Mouse (Mus musculus) embryonic stem cell, embryonic (primary cell): ENCODE measurements around the gene Srsf6.

Source experiments
- CTCF ChIA-PET, 4 experiments: fragments of 300-600 bp in 2 of 4; fragments of 350-600 bp in 2 of 4; sonication (Branson Sonifier 250); formaldehyde crosslinking; loops; one replicate each; lab custom pipeline; 2022; ENCODE audit warnings: inconsistent platforms in 2 of 4; lab: Charles Lee
- POLR2A ChIA-PET, 4 experiments: fragments of 300-600 bp in 2 of 4; fragments of 350-600 bp in 2 of 4; sonication (Branson Sonifier 250); formaldehyde crosslinking; loops; one replicate each; lab custom pipeline; 2022; ENCODE audit warnings: antibody characterized with exemption in 4 of 4, inconsistent platforms in 1 of 4; lab: Charles Lee

The Srsf6 gene

GRCm38 (mm10) chr2:162924126-162924525 lies 7.2 kb upstream of the Srsf6 start:
- ChIA-PET POLR2A (interaction anchor here in 2 of 4 experiments (0.9 to 4.1 kb wide), 5 partner anchors 7 to 19 kb away, joined by 3 to 33 read pairs (median 4); partner anchors contain the start of genes L3mbtl1 (in 1 of the 2) and Srsf6 (in 1 of the 2)), CTCF (interaction anchor here in 1 of 4 experiments (1.2 kb wide), 1 partner anchor 44 kb away, joined by 3 read pairs; no protein-coding TSS in a partner anchor)

- ChIA-PET CTCF (interaction anchor here in 2 of 4 experiments (0.5 to 1.3 kb wide), 2 partner anchors 269 to 473 kb away, joined by 4 to 5 read pairs; no protein-coding TSS in a partner anchor), POLR2A (interaction anchor here in 3 of 4 experiments (0.6 to 6.3 kb wide), 23 partner anchors 10 to 491 kb away, joined by 3 to 150 read pairs (median 4); partner anchors contain the start of genes Gtsf1l (in 2 of the 3) and L3mbtl1 (in 2 of the 3))
Observed at GRCm38 (mm10) chr2:162927918-162928585, 3.3 kb upstream of the Srsf6 start.

- ChIA-PET POLR2A (interaction anchor here in 3 of 4 experiments (1.2 to 13.5 kb wide), 13 partner anchors 8 to 291 kb away, joined by 3 to 304 read pairs (median 27); partner anchors contain the start of genes L3mbtl1 (in 2 of the 3), Gtsf1l (in 1 of the 3) and Mybl2 (in 1 of the 3)), CTCF (interaction anchor here in 1 of 4 experiments (1.1 kb wide), 1 partner anchor 14 kb away, joined by 4 read pairs; the partner anchor contains the start of gene L3mbtl1)
Observed at GRCm38 (mm10) chr2:162929704-162930103, 1.6 kb upstream of the Srsf6 start.

GRCm38 (mm10) chr2:162930516-162931122 lies 709 bp upstream of the Srsf6 start:
- POLR2A ChIA-PET: interaction anchor here (0.5 to 13.5 kb wide), 121 partner anchors 8 to 1821 kb away, joined by 3 to 304 read pairs (median 4); partner anchors contain the start of genes L3mbtl1 (in 3 of the 4), Ift52 (in 2 of the 4), Mybl2 (in 2 of the 4) and Chd6 (in 1 of the 4)
- CTCF ChIA-PET: interaction anchor here in 2 of 4 experiments (0.6 to 2.0 kb wide), 8 partner anchors 13 to 479 kb away, joined by 3 to 7 read pairs (median 4); partner anchors contain the start of genes Jph2 (in 1 of the 2) and L3mbtl1 (in 1 of the 2)

DNA sequence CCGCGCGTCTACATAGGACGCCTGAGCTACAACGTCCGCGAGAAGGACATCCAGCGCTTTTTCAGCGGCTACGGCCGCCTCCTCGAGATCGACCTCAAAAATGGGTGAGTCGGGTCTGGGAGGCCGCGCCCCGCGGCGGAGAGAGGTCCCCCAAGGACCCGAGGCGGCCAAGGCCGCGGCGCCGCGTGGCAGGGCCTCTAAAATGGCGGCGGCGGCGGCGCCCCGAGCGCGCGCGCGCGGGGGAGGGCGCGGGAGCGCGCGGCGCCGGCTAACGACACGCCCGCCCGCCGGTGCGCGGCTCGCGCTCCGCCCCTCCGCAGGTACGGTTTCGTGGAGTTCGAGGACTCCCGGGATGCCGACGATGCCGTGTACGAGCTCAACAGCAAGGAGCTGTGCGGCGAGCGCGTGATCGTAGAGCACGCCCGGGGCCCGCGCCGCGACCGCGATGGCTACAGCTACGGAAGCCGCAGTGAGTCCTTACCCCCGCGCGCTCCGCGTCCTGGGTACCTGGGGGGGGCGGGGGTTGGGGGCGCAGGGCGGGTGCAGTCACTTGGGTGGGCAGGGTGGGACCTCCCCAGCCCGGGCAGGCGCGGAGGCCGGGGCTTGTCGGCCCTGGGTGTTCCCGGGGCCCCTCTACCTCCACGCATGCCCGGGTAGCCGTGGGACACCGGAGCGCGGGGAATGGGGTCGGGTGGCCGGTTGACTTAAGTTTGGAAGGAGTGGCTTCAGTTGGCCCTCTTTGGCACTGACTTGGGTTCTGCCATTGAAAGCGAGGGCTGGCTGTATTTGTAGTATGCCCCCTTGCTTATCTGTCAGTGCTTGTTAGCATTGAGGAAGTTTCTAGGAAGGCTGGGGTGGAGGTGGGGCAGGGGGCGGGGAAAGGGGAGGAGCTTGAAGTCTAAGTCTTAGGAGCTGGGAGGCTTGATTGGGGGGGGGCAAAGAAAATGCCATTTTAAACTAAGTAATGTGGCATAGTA lies 634 bp downstream of the Srsf6 start:
- POLR2A ChIA-PET: interaction anchor here (0.5 to 13.5 kb wide), 120 partner anchors 8 to 1987 kb away, joined by 3 to 304 read pairs (median 4); partner anchors contain the start of genes L3mbtl1 (in 4 of the 4), Ift52 (in 2 of the 4), Gtsf1l (in 1 of the 4) and Mybl2 (in 1 of the 4)
- CTCF ChIA-PET: interaction anchor here in 1 of 4 experiments (0.6 to 2.0 kb wide), 5 partner anchors 14 to 477 kb away, joined by 3 to 4 read pairs (median 4); partner anchors contain the start of gene Jph2

GRCm38 (mm10) chr2:162932706-162933105 lies 1.4 kb downstream of the Srsf6 start:
- CTCF ChIA-PET: interaction anchor here in 1 of 4 experiments (0.6 to 2.0 kb wide), 4 partner anchors 13 to 476 kb away, joined by 3 to 4 read pairs (median 4); no protein-coding TSS in a partner anchor
- POLR2A ChIA-PET: interaction anchor here (0.6 to 13.5 kb wide), 87 partner anchors 8 to 1755 kb away, joined by 3 to 304 read pairs (median 5); partner anchors contain the start of genes L3mbtl1 (in 3 of the 4), Ift52 (in 2 of the 4), Gtsf1l (in 1 of the 4) and Tox2 (in 1 of the 4)

GRCm38 (mm10) chr2:162934421-162934820 lies 3.1 kb downstream of the Srsf6 start:
- ChIA-PET POLR2A (interaction anchor here (0.7 to 13.5 kb wide), 23 partner anchors 9 to 485 kb away, joined by 3 to 304 read pairs (median 4); partner anchors contain the start of gene L3mbtl1 (in 3 of the 4)), CTCF (no interaction called here)

GRCm38 (mm10) chr2:162935700-162936099 lies 4.4 kb downstream of the Srsf6 start:
- CTCF ChIA-PET: no interaction called here
- POLR2A ChIA-PET: interaction anchor here in 3 of 4 experiments (0.7 to 13.5 kb wide), 6 partner anchors 12 to 154 kb away, joined by 3 to 304 read pairs (median 4); partner anchors contain the start of gene L3mbtl1 (in 1 of the 3)

- ChIA-PET POLR2A (interaction anchor here (0.9 to 13.5 kb wide), 12 partner anchors 8 to 264 kb away, joined by 3 to 304 read pairs (median 8); partner anchors contain the start of genes Srsf6 (in 4 of the 4), L3mbtl1 (in 1 of the 4) and Tox2 (in 1 of the 4)), CTCF (interaction anchor here in 1 of 4 experiments (0.6 kb wide), 1 partner anchor 29 kb away, joined by 7 read pairs; no protein-coding TSS in a partner anchor)
Observed at GRCm38 (mm10) chr2:162939562-162939961, 8.2 kb downstream of the Srsf6 start.

DNA sequence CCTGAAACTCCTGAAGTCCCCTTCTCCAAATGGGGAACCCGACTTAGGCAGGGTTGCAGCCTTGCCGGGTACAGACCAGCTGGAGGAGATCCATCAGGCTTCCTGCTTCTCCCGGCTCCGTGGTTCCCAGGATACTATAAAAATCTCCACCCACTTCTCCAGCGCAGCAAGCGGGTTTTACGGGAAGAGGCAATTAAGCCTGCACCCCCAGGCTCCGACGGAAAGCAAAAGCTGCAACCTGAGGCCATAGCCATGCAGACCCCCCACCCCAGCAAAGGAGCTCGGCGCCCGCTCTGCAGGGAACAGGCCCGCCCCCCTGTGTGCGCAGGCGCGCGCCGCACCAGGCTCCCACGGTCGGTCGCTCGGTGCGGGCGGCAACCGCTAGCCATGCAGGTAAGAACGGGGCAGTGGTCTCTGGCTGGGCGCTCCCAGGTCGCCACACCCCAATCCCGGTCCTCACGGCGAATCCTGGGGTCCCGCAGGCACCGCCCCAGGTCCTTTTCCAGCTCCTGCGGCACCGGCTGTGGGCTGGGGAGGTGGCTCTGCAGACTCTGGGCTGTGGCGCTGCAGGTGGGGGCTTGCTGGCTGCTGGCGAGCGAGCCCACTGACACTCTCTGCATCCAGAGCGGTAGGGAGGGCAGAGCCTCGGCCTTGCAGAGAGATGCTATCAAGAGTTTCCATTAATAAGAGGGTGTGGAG lies 12.0 kb downstream of the Srsf6 start, which contains the start of gene L3mbtl1:
L3mbtl1 (plus strand) TSS at position 325 of the 699 bp plus-strand sequence.
- POLR2A ChIA-PET: interaction anchor here (0.6 to 16.5 kb wide), 24 partner anchors 8 to 376 kb away, joined by 3 to 304 read pairs (median 4); partner anchors contain the start of gene Srsf6 (in 3 of the 4)
- CTCF ChIA-PET: interaction anchor here in 2 of 4 experiments (0.6 to 1.3 kb wide), 4 partner anchors 12 to 55 kb away, joined by 3 to 4 read pairs (median 4); no protein-coding TSS in a partner anchor

DNA sequence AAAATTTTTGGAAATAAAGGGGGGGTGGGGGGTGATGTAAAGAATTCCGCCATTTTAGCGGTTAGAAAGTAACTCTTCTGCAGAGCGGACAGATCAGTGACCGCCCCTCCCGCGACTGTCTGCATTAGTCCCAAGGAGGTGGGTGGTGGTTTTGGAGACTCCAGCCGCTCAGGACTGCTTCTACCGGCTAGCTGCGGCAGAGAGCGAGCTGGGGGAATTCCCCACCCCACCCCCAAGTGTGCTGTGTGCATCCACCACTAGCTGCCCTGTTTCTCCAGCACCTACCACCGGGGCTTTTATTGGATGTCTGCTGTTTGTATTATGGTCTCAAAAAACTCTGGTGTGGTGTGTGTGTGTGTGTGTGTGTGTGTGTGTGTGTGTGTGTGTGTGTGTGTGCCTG lies 12.6 kb downstream of the Srsf6 start:
- ChIA-PET CTCF (interaction anchor here in 1 of 4 experiments (1.1 to 1.3 kb wide), 3 partner anchors 13 to 55 kb away, joined by 3 to 4 read pairs (median 3); no protein-coding TSS in a partner anchor), POLR2A (interaction anchor here (0.6 to 16.5 kb wide), 17 partner anchors 8 to 145 kb away, joined by 3 to 304 read pairs (median 4); partner anchors contain the start of gene Srsf6 (in 3 of the 4))

DNA sequence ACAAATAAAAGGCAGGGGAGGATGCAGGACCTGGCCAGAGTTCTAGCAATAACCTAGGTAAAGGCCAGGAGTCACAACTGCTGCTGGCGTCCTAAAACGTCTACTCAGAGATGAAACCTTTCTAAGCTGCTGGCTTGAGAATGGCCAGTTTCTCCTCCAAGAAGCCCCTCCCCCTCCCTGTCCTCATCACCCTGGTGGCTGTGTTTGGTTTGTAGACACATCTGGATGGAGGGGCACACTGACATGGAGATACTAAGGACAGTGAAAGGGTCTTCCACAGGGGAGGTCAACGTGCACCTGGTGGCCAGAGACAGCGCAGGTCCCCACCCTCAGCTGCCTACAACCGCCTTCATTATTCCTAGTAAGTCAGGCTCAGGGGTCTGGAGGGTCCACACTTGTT lies 15.6 kb downstream of the Srsf6 start:
- ChIA-PET CTCF (interaction anchor here in 2 of 4 experiments (1.4 to 2.6 kb wide), 4 partner anchors 10 to 52 kb away, joined by 3 to 6 read pairs (median 6); no protein-coding TSS in a partner anchor), POLR2A (interaction anchor here (1.1 to 16.5 kb wide), 11 partner anchors 9 to 144 kb away, joined by 3 to 304 read pairs (median 5); partner anchors contain the start of gene Srsf6 (in 3 of the 4))

GRCm38 (mm10) chr2:162947736-162948135 lies 16.4 kb downstream of the Srsf6 start:
- ChIA-PET POLR2A (interaction anchor here (0.8 to 16.5 kb wide), 24 partner anchors 8 to 399 kb away, joined by 3 to 304 read pairs (median 3); partner anchors contain the start of gene Srsf6 (in 3 of the 4)), CTCF (interaction anchor here in 2 of 4 experiments (0.8 to 2.6 kb wide), 9 partner anchors 9 to 305 kb away, joined by 3 to 6 read pairs (median 4); no protein-coding TSS in a partner anchor)

GRCm38 (mm10) chr2:162948221-162948620 lies 16.9 kb downstream of the Srsf6 start:
- ChIA-PET POLR2A (interaction anchor here (0.8 to 16.5 kb wide), 26 partner anchors 9 to 398 kb away, joined by 3 to 304 read pairs (median 4); partner anchors contain the start of gene Srsf6 (in 3 of the 4)), CTCF (interaction anchor here in 2 of 4 experiments (0.8 to 2.6 kb wide), 9 partner anchors 8 to 304 kb away, joined by 3 to 6 read pairs (median 4); no protein-coding TSS in a partner anchor)

- ChIA-PET CTCF (no interaction called here), POLR2A (interaction anchor here in 2 of 4 experiments (1.3 to 16.5 kb wide), 3 partner anchors 10 to 15 kb away, joined by 4 to 304 read pairs (median 4); partner anchors contain the start of gene Srsf6 (in 1 of the 2))
Observed at GRCm38 (mm10) chr2:162950776-162951175, 19.4 kb downstream of the Srsf6 start.
